13 mouse cellular contexts compared by ENCODE assay signal in genomic region chr7:25433781-25434560, GRCm38 (mm10). TPM values are rescaled to one million over a fixed set of nuclear protein-coding genes. Genes with fewer than 3 reads are reported as not detected.
DNase-seq lines count a peak whose midpoint lies in the region; ATAC-seq and TF ChIP-seq lines count a peak whose summit lies in the region.
"Had no signal": no experiment of that assay in that cellular context is flagged by ENCODE, and none has a peak within 500 bp of the region (broad histone marks: within the 10 kb centered on the region; RNA-seq: fewer than 3 reads in every experiment).

No protein-coding gene starts in this region.

- H3K27ac ChIP-seq in lung, embryonic 14.5 days (ENCODE audit: low read depth), result peak overlapping the region; percentile 16; the same call in 1 of the 2 replicates
- H3K27ac ChIP-seq in ES-E14 (ENCODE audit: insufficient read depth, low read depth, low read length, poor library complexity, severe bottlenecking), result peak overlapping the region; percentile 98
- peak overlapping the region; percentile 26; the same call in 1 of the 2 replicates for H3K27ac ChIP-seq in olfactory bulb, adult 2 months (ENCODE audit: insufficient read depth, low read depth, low read length)

- TF ChIP-seq CTCF in lung, embryonic 14.5 days (IDR thresholded peaks at IDR 0.05; ENCODE audit: low read depth), result no peak
- TF ChIP-seq CTCF in olfactory bulb, adult 2 months (IDR thresholded peaks at IDR 0.05; ENCODE audit: insufficient read depth, low read depth, low read length), result no peak

- H3K9ac ChIP-seq in lung, embryonic 14.5 days, result no peak overlapping the region
- H3K9ac ChIP-seq in ES-E14 (ENCODE audit: insufficient read depth, low read depth, low read length, poor library complexity, severe bottlenecking), result peak overlapping the region; percentile 59; the same call in 1 of the 2 replicates
- H3K9ac ChIP-seq: liver, embryonic 15.5 days had no signal

- H3K36me3 ChIP-seq in lung, embryonic 14.5 days (ENCODE audit: insufficient read depth), result no peaks in the 10 kb centered on the region
- H3K36me3 ChIP-seq in ES-E14 (ENCODE audit: control insufficient read depth, insufficient read depth, low read length, poor library complexity, severe bottlenecking), result no peaks in the 10 kb centered on the region
- H3K36me3 ChIP-seq: heart, embryonic 10.5 days; liver, embryonic 15.5 days had no signal

- H3K4me3 ChIP-seq in lung, embryonic 14.5 days (ENCODE audit: low read depth, low read length), result no peak overlapping the region
- peak overlapping the region in 1 of 2 experiments; percentile 24; a peak in 2 of 4 replicates for H3K4me3 ChIP-seq in ES-E14 (ENCODE audit: insufficient read depth in 1 of 2, low read depth in 1 of 2, low read length in 2 of 2, poor library complexity in 1 of 2, severe bottlenecking in 1 of 2)
- no peak overlapping the region for H3K4me3 ChIP-seq in olfactory bulb, adult 2 months (ENCODE audit: insufficient read depth, low read depth, low read length)
- H3K4me3 ChIP-seq: heart, embryonic 10.5 days; liver, embryonic 15.5 days had no signal

- H3K4me1 ChIP-seq in lung, embryonic 14.5 days (ENCODE audit: insufficient read depth), result no peaks in the 10 kb centered on the region
- H3K4me1 ChIP-seq in ES-E14 (ENCODE audit: control insufficient read depth in 2 of 2, insufficient read depth in 2 of 2, low read length in 2 of 2, poor library complexity in 1 of 2), result peaks cover 48 to 52% of the 10 kb centered on the region in 2 experiments
- H3K4me1 ChIP-seq in olfactory bulb, adult 2 months (ENCODE audit: control insufficient read depth, insufficient read depth, low read length), result peaks cover 9% of the 10 kb centered on the region; the same call in 1 of the 2 replicates

- H3K9me3 ChIP-seq in lung, embryonic 14.5 days (ENCODE audit: low read depth, low read length), result no peaks in the 10 kb centered on the region
- H3K9me3 ChIP-seq in ES-E14 (ENCODE audit: control insufficient read depth, insufficient read depth, low read depth, low read length), result no peaks in the 10 kb centered on the region
- H3K9me3 ChIP-seq: heart, embryonic 10.5 days; liver, embryonic 15.5 days had no signal

- no peak for TF ChIP-seq POLR2A in olfactory bulb, adult 2 months (IDR thresholded peaks at IDR 0.05; ENCODE audit: insufficient read depth, low read depth, low read length)

- 85% methylated on average over 9 of the region's 9 CpGs for WGBS in lung, embryonic 14.5 days
- WGBS in olfactory bulb, adult 2 months, result 89% methylated on average over 9 of the region's 9 CpGs

- no peak for ATAC-seq in lung, embryonic 14.5 days (ENCODE audit: insufficient read depth)
- ATAC-seq in megakaryocyte progenitor cell, adult 5-6 weeks (replicated peaks; ENCODE audit: poor library complexity), result no peak
- ATAC-seq: inflammation-experienced regulatory T-cells, adult 6 months had no signal

- DNase-seq in heart, adult 11 months, result peak; percentile 78
- DNase-seq in heart, postnatal 4 days, result no peak
- DNase-seq in lung, embryonic 14.5 days, result no peak
- no peak for DNase-seq in lung, postnatal 36 days
- no peak for DNase-seq in ES-E14 (ENCODE audit: low read depth, low spot score)
- no peak for DNase-seq in Muller cell, postnatal 12 days (ENCODE audit: inconsistent ontology term)
- DNase-seq: left cerebral cortex, postnatal 4 days; thymus, adult 18-20 months had no signal

- H3K27me3 ChIP-seq in lung, embryonic 14.5 days (ENCODE audit: insufficient read depth, low read length), result no peaks in the 10 kb centered on the region
- H3K27me3 ChIP-seq: liver, embryonic 15.5 days had no signal

- in situ Hi-C loops in ES-E14 (cut with MboI; ENCODE audit: low sequenced_read_pairs in 2 of 2, unreplicated experiment in 2 of 2), result no loop called here

- no peak overlapping the region for H3K4me2 ChIP-seq in lung, embryonic 14.5 days
- H3K4me2 ChIP-seq: liver, embryonic 15.5 days had no signal

TF ChIP-seq in ES-E14, 5 proteins besides CTCF, POLR2A, EP300 and RAD21:
- no peak for TF ChIP-seq CHD2 (IDR thresholded peaks at IDR 0.05; ENCODE audit: low read depth, low read length)
- TF ChIP-seq ZNF384 (IDR thresholded peaks at IDR 0.05; ENCODE audit: low read depth, low read length), result no peak
- no peak for TF ChIP-seq HCFC1 (IDR thresholded peaks at IDR 0.05; ENCODE audit: borderline replicate concordance, insufficient read depth, low read length)
- no peak for TF ChIP-seq MAFK (IDR thresholded peaks at IDR 0.05; ENCODE audit: insufficient read depth, low read depth, low read length)
- TF ChIP-seq ZC3H11A (IDR thresholded peaks at IDR 0.05; ENCODE audit: borderline replicate concordance, low read depth, low read length), result no peak

RNA-seq across cellular contexts. Expression of gene Cxcl17, which starts 21.3 kb away (rescaled TPM):
- not detected for total RNA-seq in heart, postnatal 4 days (2021)
- polyA plus RNA-seq in lung, embryonic 14.5 days (2014; fragmentation: Nextera tagmentation; extraction: Ambion mirVana), result not detected in 2 replicates
- total RNA-seq in ES-E14 (2012; rRNA removed), result 0.31 TPM in 1 of 2 replicates, not detected in the other
- not detected in 2 replicates for polyA plus RNA-seq in olfactory bulb, adult 2 months (2012; ENCODE audit: insufficient read depth, insufficient read length, low replicate concordance, missing spikeins)
- not detected in 2 replicates for total RNA-seq in megakaryocyte progenitor cell, adult 5-6 weeks (2015)
- not detected in 2 replicates for total RNA-seq in megakaryocyte progenitor cell, adult 5-6 weeks (2017)
- total RNA-seq: left cerebral cortex, postnatal 4 days had no signal
- polyA plus RNA-seq: inflammation-experienced regulatory T-cells, adult 6 months; liver, embryonic 15.5 days had no signal

RNA-seq across cellular contexts. Expression of gene Lipe, which starts 35.5 kb away (rescaled TPM):
- 10 to 100 TPM; 20.8 to 22.6 TPM for total RNA-seq in heart, postnatal 4 days (2021)
- polyA plus RNA-seq in lung, embryonic 14.5 days (2014; fragmentation: Nextera tagmentation; extraction: Ambion mirVana), result 3.8 and 4.0 TPM in 2 replicates
- 3.8 and 4.7 TPM in 2 replicates for total RNA-seq in ES-E14 (2012; rRNA removed)
- not detected in 2 replicates for polyA plus RNA-seq in olfactory bulb, adult 2 months (2012; ENCODE audit: insufficient read depth, insufficient read length, low replicate concordance, missing spikeins)
- total RNA-seq in megakaryocyte progenitor cell, adult 5-6 weeks (2015), result 8.3 and 9.8 TPM in 2 replicates
- total RNA-seq in megakaryocyte progenitor cell, adult 5-6 weeks (2017), result 7.2 and 7.4 TPM in 2 replicates

RNA-seq across cellular contexts. Expression of gene Ceacam1, which starts 43.4 kb away (rescaled TPM):
- total RNA-seq in heart, postnatal 4 days (2021), result 1 to 10 TPM; 9.1 to 9.7 TPM
- polyA plus RNA-seq in lung, embryonic 14.5 days (2014; fragmentation: Nextera tagmentation; extraction: Ambion mirVana), result 2.3 and 2.7 TPM in 2 replicates
- total RNA-seq in ES-E14 (2012; rRNA removed), result 5.6 and 16.0 TPM in 2 replicates
- polyA plus RNA-seq in olfactory bulb, adult 2 months (2012; ENCODE audit: insufficient read depth, insufficient read length, low replicate concordance, missing spikeins), result not detected in 2 replicates
- total RNA-seq in megakaryocyte progenitor cell, adult 5-6 weeks (2015), result 62.9 and 87.1 TPM in 2 replicates
- 21.0 and 23.6 TPM in 2 replicates for total RNA-seq in megakaryocyte progenitor cell, adult 5-6 weeks (2017)

Comparison
In these comparisons a context has a peak if more than half of its experiments do, and no peak if none do; other contexts are left out.
1. H3K27ac ChIP-seq: peak in every context shown above with its lines; median percentile 98 in ES-E14; 26 in olfactory bulb, adult 2 months; 16 in lung, embryonic 14.5 days.